Mouse (Mus musculus) heart, postnatal 14 days (tissue): ENCODE data around the gene Por. TPM values are rescaled to one million over a fixed set of nuclear protein-coding genes. Genes with fewer than 3 reads are reported as not detected.
A peak's percentile ranks its signal among the peaks of the same experiment; 100 is the strongest.

Experiments
- DNase-seq, 2 experiments: peaks; one replicate each; pipeline ENCODE4 v3.0.0; 2021 to 2022
- intact Hi-C: fragments of 180-260 bp; cut with DNase I; formaldehyde crosslinking; loops from one replicate; pipeline ENCODE4 v1.15.1; 2025
- total RNA-seq, 2 experiments: library from RNA; stranded (reverse); gene quantifications; 2 replicates each; pipeline ENCODE4 v1.2.3; 2021

The Por gene
- total RNA-seq, 2 experiments from 2014 or later = 56.2 to 57.7 TPM

DNA sequence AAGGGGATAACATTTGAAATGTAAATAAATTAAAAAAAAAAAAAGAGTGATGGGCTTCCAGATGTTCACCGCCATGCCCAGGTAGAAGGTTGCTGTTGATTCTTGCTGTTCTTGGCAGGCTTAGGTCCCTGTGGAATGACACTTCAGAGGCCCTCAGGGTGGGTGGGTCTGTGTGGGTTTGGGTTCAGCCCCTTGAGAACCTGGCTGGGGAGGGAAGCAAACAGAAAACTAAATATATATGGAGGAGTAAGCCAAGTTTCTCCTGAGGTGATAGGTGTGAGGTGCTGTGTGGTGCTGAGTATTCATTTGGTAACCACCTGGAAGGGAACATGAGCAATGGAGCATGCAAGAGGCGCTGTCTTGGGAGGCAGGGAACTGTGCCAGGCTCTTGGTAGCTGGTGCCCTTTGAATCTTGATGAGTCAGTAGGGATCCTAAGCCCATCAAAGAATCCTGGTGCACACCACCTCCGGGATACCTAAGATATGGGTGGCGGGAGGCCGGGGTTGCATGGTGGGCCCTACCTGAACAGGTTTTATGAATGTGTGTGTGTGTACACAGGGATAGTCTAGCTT, 23.5 kb downstream of the Por start:
- DNase-seq = no peak
- intact Hi-C loops = loop anchor here (10.0 kb wide), 1 partner anchor 261 kb away; no protein-coding TSS in a partner anchor

DNA sequence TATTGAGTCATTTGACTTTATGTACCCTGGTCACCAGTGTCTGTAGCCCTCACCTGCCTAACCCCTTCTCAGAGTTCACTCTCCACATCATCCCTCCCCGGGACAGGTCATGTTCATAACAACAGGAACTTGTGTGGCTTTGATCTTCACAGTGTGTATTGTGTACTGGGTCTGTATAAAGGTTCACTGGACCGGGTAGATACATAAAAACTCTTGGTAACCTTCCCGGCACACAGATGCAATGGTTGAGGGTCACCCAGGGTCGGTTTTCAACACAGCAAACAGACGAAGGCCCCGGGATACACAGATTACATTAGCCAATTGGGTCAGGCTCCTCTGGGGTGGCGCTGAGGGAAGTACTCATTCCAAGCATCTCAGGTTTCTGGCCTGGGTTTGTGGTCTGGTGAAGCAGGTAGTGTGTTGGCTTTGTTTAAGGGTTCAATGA, 25.5 kb downstream of the Por start:
- no peak for DNase-seq
- intact Hi-C loops = loop anchor here (10.0 kb wide), 1 partner anchor 260 kb away; no protein-coding TSS in a partner anchor

DNA sequence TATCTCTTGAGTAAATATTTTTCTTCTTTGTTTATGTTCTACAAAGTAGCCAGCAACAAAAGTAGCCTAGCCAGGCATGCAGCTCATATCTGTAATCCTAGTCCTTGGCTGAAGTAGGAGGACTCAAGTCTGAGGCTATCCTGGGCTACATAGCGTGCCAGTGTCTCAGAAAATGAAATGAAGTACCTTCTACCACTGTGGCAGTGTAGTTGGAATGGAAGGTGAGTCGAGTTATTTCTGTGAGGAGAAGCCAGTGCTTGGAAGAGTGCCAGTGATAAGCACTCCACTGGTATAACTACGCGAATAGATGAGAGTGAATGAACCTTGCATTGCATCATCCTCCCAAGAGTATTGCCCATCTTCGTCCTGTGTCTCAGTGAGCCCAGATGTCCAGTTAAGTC, 27.9 kb downstream of the Por start:
- intact Hi-C loops = loop anchor here (10.0 kb wide), 1 partner anchor 257 kb away; no protein-coding TSS in a partner anchor
- no peak for DNase-seq

DNA sequence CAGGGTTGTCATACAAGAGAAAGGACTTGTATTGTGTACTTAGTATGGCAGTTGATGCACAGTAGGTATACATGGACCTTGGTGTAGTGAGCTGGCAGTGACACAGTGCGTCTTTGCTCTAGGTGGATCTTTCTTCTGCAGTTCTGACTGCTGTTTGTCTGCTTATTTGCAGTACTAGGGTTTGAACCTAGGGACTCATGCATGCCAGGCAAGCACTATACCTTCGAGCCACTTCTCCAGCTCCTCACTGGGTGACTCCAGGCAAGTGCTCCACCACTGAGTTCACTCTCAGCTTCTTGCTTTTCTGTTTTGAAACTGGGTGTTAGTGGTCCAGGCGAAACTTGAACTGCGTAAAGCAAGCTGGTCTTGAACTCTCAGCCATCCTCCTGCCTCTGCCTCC, 31.8 kb downstream of the Por start:
- intact Hi-C loops = no loop called here
- DNase-seq = no peak

DNA sequence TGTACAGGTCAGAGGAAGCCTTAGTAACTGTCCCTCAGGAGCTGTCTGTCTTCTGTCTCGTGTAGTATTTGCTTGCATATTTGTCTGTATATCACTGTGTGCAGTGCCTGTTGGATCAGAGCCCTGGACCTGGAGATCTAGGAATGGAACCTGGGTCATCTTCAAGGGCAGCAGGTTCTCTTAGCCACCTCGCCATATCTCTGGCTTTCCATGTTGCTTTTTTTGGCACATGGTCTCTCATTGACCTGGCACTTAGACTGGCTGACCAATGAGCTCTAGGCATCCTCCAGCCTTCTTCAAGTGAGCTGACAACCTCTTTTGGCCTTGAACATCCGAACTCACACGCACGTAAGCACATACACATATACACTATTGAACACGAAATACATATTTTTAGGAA, 32.4 kb downstream of the Por start:
- no peak for DNase-seq
- intact Hi-C loops = no loop called here

DNA sequence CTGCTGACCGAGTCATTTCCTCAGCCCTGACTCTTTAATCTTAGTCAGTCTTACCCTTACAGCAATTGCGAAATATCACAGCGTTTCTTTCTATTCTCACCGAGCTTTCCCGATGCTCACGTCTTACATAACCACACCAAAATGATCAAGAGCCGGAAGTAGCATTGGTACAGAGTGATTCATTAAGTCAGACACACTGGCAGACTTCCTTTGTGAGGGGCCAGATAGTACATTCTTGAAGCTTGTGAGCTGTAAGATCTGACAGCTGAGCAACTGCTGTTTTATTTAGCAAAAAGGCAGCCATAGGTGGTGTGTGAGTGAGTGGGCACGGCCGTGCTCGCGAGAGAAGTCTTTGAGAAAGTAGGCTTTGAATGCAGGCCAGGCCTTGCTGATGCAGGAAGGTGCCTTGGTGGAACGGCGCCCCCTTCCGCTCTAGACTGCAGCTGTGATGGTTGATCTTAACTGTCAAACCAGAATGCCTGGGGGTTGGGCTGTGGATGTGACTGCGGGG, 32.9 kb downstream of the Por start:
- intact Hi-C loops = no loop called here
- DNase-seq = peak; percentile 22 to 45

DNA sequence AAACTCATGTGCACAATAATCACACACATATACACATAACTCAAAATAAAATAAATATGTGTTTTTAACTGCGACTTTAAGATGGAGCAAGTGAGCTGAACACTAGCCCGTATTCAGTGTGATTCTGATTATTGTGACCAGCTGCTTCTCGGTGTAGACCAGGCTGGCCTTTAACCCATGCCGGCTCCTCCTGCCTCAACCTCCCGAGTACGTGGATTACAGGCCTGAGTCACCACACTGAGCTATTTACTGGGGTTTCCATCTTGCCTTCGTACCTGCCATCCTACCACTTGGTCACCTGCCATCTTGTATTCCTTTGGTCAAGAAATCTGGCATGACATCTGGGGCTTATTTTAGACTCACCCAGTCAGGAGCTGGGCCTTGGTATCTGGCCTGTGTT, 33.6 kb downstream of the Por start:
- intact Hi-C loops = no loop called here
- DNase-seq = no peak

DNA sequence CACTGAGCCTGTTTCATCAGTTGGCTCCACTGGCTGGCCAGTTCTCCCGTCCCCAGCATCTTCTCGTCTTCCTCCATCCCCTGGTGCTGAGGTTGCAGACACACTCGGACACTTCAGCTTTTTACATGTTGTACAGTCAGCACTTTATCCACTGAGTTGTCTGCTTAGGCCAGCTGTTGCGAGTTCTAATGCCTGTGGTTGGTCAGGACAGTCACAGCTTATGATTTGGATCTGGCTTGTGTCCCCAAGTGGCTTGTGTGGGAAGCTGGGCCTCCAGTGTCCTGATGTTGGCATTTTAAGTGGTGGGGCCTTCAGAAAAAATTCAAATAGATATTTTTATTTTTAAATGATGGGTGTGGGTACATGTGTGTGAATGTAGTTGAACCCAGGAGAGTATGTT, 35.5 kb downstream of the Por start:
- intact Hi-C loops = no loop called here

DNA sequence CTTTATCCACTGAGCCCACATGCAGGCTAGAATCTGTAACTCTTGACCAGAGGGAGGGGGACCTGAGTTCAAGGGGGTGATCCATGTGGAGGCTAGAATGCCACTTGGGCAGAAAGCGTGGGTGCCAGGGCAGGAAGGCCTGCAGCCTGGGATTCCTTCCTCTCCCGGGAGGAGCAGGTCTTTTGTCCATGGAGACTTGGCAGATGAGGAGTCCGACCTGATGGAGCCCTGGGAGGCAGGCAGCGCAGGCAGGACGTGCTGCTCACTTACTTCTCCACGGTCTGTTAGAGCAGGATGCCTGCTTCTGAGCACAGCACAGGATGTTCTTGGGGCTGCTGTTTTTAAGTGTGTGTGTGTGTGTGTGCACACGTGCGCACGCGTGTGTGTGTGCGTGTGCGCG, 37.2 kb downstream of the Por start:
- DNase-seq = no peak
- intact Hi-C loops = no loop called here

More for the DNA sequence above, 35.5 kb downstream of the Por start:
- DNase-seq = no peak

DNA sequence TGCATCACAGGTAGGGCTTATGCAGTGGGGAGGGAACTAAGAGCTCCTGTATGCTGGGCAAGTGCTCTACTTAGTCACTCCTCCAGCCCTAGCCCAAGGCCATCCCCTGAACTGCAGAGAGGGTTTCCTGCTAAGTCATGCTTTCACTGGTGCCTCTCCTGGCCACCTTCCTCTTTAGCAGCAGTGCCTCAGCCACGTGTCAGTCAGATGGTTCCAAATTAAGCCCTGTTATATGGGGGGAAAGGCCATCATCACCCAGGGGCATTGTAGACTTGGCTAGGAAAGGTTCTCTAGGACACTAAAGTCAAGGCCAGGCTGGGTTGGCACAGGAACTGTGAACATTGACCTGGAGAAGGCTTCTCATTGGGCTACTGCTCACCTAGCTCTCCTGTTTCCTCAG, 38.0 kb downstream of the Por start:
- peak in 1 of 2 experiments; percentile 45 for DNase-seq
- intact Hi-C loops = no loop called here

DNA sequence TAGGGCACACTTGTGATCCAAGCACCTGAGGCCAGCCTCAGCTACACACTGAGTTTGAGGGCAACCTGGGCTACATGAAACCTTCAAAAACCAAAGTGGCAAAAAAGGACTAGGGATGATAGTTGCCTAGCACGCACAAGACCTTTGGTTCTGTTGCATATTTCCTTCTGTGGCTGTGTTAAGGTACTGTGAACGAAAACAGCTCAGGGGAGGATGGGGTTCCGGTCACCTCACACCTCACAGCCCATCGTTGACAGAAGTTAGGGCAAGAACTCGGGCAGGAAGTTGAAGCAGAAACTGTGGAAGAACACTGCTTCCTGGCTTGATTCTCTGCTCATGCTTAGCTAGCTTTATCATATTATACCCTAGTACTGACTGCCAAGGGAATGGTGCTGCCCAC, 39.9 kb downstream of the Por start:
- DNase-seq = no peak
- intact Hi-C loops = no loop called here

DNA sequence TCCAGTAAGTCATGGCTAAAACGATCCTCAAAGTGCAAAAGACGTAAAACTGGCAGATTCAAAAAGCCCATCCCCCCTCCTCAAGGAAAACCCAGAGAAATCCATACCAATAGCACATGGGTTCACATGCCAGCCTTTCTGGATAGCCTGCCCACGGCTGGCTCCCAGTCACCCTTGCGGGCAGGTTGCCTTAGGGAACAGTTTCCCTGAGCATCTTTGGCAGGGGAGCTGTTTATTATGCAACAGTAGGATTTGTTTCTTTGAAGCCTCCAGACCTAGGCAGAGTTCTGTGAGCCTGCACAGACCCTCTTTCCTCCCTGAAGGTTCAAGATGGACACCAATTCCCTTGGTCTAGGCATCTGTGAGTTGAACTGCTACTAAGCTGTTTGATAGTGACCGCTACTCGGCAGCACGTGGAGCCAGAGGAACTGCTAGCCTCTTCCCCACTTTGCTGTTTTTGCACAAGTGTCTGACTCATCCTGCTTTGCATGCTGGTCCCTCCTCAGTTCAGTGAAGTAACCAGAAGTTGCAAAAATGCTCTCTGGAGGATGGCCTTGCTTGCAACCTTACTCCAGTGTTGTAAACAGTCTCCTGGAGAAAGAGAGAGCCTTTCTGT, 40.9 kb downstream of the Por start:
- intact Hi-C loops = no loop called here
- DNase-seq = peak in 1 of 2 experiments; percentile 27

DNA sequence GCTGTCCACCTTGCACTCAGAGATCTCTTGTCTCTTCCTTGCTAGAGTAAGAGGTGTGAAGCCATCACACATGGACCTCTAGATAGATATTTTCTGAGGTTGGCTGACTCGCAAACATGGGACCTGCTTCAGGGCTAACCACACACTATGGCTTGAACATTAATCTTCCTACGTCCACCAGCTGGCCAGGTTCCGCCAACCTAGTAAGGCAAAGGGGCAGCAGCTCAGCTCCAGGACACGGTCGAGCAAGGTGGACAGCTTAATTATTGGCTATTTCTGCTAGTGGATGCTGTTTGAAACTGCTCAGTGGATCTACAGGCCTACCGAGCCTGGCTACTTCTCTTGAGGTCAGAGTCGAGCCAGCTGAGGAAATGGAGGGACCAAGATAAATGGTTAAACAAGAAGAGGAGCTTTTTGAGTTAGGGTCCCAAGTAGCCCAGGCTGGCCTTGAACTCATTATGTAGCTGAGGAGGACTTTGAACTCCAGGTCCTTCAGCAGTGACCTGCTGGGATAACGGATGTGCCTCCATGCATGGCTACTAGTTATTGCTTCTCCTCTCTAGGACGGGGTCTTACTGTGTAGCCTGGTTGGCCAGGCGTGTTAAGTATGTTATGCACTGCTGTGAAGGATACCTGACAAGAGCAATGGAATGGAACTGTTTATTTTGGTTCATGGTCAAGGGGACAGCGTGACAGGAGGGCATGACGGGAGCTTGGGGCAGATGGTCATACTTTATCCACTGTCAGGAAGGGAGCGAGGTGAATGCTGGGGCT, 41.9 kb downstream of the Por start:
- DNase-seq = no peak
- intact Hi-C loops = no loop called here

DNA sequence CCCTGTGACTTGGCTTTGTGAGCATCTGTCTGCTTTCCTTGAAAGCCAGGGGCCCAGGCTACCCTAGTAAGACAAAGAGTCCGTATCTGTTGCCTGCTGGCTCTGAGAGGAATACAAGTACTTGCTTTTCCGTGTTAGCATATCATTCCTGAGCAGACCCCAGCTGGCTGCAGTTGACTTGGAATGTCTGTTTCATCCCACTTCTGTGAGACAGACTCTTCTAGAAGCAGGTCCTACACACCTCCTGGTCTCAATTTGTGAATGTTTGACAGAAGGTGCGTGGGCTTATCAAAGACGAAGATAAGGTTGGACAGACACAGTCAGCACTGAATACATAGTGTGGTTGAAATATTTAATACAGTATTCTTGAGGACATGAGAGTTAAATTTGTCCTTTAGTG, 43.0 kb downstream of the Por start:
- intact Hi-C loops = no loop called here
- no peak for DNase-seq

DNA sequence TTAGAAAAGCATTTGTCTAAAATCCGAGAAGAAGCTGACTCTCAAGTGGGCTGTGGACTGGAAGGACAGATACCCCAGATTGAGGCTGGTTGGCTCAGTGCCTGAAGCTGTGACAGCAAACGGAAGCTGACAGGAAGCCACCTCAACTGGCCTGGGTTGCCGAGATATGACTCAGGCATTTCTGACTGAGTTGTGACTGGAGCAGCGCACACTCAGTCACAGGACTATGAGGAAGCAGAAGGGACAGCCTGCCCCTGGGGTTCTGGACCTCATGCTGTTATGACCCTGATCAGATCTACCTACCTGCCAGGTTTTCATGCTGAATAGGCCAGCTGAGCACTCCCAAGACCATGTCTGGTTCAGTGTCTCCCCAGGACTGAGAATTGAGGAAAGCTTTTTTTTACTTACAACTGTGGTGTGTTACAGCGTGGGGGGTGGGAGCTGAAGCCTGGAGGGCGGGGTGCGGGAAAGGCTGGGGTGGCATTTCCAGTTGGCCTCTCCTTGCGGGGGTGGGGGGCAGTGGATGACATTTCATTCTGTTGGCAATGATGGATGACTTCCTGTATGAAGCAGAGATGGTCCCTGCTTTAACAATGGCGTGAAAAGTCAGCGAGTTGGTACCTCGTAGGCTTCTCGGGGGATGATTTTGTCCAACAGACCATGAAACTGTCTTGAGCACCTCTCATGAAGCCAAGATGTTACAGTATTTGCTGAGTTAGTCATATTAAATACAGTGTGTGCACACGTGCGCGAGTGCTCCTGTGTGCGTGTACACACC, 43.8 kb downstream of the Por start:
- intact Hi-C loops = no loop called here
- peak; percentile 71 to 83 for DNase-seq

DNA sequence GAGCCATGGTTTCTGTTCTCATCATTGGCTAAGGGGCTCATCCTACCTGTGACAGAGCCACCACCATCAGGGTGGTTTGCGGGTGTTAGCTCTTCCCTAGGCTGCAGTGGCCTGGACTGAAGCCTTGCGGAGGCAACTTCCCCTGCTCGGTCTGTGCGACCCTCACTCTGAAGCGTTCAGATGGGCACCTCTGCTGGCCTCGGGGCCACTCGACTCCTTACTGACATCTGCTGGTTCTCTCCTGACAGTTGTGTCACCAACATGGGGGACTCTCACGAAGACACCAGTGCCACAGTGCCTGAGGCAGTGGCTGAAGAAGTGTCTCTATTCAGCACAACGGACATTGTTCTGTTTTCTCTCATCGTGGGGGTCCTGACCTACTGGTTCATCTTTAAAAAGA, 45.8 kb downstream of the Por start:
- intact Hi-C loops = no loop called here
- DNase-seq = no peak

DNA sequence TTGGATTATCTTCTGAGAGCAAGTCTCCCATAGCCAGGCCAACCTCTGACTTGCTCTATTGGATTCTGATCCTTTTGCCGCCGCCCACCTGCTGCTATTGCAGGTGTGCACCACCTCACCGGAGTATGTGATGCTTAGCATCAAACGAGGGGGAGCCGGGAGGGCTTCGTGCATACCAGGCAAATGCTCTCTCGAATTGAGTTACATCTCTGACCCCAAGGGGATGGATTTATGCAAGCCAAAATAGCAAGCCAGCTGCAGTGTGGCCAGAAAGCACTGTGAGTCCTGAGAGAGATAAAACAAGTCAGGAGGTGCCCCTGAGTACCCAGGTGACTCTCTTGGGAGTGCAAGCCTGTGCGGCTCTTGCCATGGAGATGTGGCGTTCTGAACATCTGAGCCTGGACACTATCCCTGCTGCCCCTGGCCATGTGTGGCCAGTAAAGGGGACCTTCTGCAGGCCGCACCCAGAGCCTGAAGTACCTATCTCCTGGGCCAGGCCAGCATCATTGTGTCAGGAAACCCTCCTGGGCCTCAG, 49.8 kb downstream of the Por start:
- intact Hi-C loops = no loop called here
- DNase-seq = no peak

DNA sequence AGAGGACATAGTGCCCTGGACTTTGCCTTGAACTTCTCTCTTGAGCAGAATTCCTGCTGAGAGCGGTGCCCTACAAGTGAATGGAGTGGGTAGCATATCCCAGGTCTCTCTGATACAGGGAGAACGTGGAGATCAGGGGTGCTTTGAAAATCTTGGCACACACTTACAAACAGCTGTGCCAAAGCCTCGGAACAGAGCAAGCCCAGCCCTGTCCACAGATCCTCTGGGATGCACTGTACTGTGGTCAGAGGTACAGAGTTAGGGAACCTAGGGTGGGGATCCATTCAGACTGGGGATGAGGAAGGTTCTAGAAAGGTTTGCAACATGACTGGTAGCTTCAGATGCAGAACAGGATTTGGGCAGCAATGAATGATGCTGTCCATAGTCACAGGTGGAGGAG, 50.3 kb downstream of the Por start:
- intact Hi-C loops = no loop called here
- DNase-seq = no peak

DNA sequence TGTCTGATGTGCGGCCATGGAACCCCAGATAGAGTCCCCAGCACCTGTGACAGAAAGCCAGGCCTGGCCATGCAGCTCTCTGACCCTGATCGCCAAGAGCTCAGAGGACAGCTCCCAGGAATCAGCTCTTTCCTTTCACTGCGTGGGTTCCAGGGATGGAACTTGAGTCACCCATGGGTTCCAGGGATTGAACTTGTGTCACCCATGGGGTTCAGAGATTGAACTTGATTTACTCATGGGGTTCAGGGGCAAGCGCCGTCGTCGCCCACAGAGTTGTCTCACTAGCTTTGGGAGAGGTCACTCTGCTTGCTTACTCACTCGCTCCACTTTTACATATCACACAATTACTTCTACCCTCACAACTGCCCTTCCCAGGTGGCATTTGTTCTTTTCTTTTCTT, 51.2 kb downstream of the Por start:
- no peak for DNase-seq
- intact Hi-C loops = no loop called here

DNA sequence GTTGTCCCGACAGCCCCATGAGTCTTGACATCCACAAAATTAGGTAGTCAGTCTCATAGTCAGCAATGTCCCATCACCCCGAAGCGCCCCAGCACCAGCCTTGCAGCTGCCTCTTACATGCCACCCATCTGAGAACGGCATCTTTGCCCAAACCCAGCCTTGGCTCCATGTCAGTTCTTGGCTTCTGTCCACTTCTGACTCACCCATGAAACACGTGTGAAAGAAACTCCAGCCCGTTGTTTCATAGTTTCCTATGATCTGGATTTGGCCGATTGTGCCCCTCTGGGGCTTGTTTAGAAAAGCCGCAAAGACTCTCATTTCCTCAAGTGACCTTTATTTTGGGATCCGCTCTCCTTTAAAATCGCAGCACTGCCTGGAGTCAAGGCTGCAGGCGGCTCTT, 52.3 kb downstream of the Por start:
- peak; percentile 51 to 82 for DNase-seq
- intact Hi-C loops = no loop called here
